Mouse (Mus musculus): Measurements from ENCODE around the gene Trafd1. TPM values are rescaled to one million over a fixed set of nuclear protein-coding genes. Genes with fewer than 3 reads are reported as not detected.

Trafd1 gene
- polyA plus RNA-seq (2014; fragmentation: Nextera tagmentation; extraction: Ambion mirVana): 78.5 and 84.6 TPM in 2 replicates

- ATAC-seq (replicated peaks; ENCODE audit: low FRiP score): peak; percentile 96
These were observed at the start of gene Trafd1 for GRCm38 (mm10) chr5:121385461-121386119. TSS of gene Trafd1 (minus strand) at chr5:121385632.

GRCm38 (mm10) chr5:121428954-121429353, 43.5 kb upstream of the Trafd1 start:
- Histone ChIP-seq H3K9me3 (ENCODE audit: control insufficient read depth, low read length) (no peaks in the 10 kb centered on the region), H3K36me3 (ENCODE audit: control insufficient read depth, insufficient read depth, low read length) (peaks cover 31% of the 10 kb centered on the region), H3K4me3 (ENCODE audit: low read depth, low read length) (no peak overlapping the region), H3K4me2 (ENCODE audit: low read depth, low read length, severe bottlenecking) (no peak overlapping the region), H3K4me1 (replicated peaks; ENCODE audit: control insufficient read depth, insufficient read depth, low read length) (no peaks in the 10 kb centered on the region), H3K9ac (ENCODE audit: low read length) (no peak overlapping the region), H3K27ac (ENCODE audit: low read depth, low read length) (no peak overlapping the region), H3K27me3 (ENCODE audit: control insufficient read depth, insufficient read depth, low read length) (no peaks in the 10 kb centered on the region)
- DNase-seq (ENCODE audit: low spot score) (no peak), ATAC-seq (replicated peaks; ENCODE audit: low FRiP score) (no peak)
- WGBS: 94% methylated on average over 3 of the region's 3 CpGs

More at GRCm38 (mm10) chr5:121385461-121386119, at the start of gene Trafd1:
- H3K27me3 ChIP-seq (ENCODE audit: control insufficient read depth, insufficient read depth, low read length): peaks cover 4% of the 10 kb centered on the region; the same call in 1 of the 2 replicates
- no peaks in the 10 kb centered on the region for H3K9me3 ChIP-seq (ENCODE audit: control insufficient read depth, low read length)
- peak within 1 kb of the TSS; percentile 67 for H3K4me2 ChIP-seq (ENCODE audit: low read depth, low read length, severe bottlenecking)
- peak; percentile 96 for DNase-seq (ENCODE audit: low spot score)
- peak within 1 kb of the TSS; percentile 77 for H3K9ac ChIP-seq (ENCODE audit: low read length)
- WGBS: under 1% methylated on average over 30 of the region's 45 CpGs
- H3K36me3 ChIP-seq (ENCODE audit: control insufficient read depth, insufficient read depth, low read length): peaks cover 5% of the 10 kb centered on the region; the same call in 1 of the 2 replicates
- H3K27ac ChIP-seq (ENCODE audit: low read depth, low read length): peak within 1 kb of the TSS; percentile 46; the same call in 1 of the 2 replicates
- H3K4me1 ChIP-seq (replicated peaks; ENCODE audit: control insufficient read depth, insufficient read depth, low read length): peaks cover 8% of the 10 kb centered on the region; the same call in 1 of the 2 replicates
- H3K4me3 ChIP-seq (ENCODE audit: low read depth, low read length): peak within 1 kb of the TSS; percentile 75

GRCm38 (mm10) chr5:121423297-121423696, 37.9 kb upstream of the Trafd1 start:
- 90% methylated on average over 10 of the region's 10 CpGs for WGBS
- ATAC-seq (replicated peaks; ENCODE audit: low FRiP score): no peak
- Histone ChIP-seq H3K4me1 (replicated peaks; ENCODE audit: control insufficient read depth, insufficient read depth, low read length) (no peaks in the 10 kb centered on the region), H3K9ac (ENCODE audit: low read length) (no peak overlapping the region), H3K9me3 (ENCODE audit: control insufficient read depth, low read length) (no peaks in the 10 kb centered on the region), H3K36me3 (ENCODE audit: control insufficient read depth, insufficient read depth, low read length) (peaks cover 19% of the 10 kb centered on the region), H3K4me2 (ENCODE audit: low read depth, low read length, severe bottlenecking) (no peak overlapping the region), H3K27me3 (ENCODE audit: control insufficient read depth, insufficient read depth, low read length) (no peaks in the 10 kb centered on the region), H3K27ac (ENCODE audit: low read depth, low read length) (no peak overlapping the region), H3K4me3 (ENCODE audit: low read depth, low read length) (no peak overlapping the region)
- no peak for DNase-seq (ENCODE audit: low spot score)

GRCm38 (mm10) chr5:121422787-121423186, 37.4 kb upstream of the Trafd1 start:
- Histone ChIP-seq H3K27me3 (ENCODE audit: control insufficient read depth, insufficient read depth, low read length) (no peaks in the 10 kb centered on the region), H3K4me1 (replicated peaks; ENCODE audit: control insufficient read depth, insufficient read depth, low read length) (no peaks in the 10 kb centered on the region)
- ATAC-seq (replicated peaks; ENCODE audit: low FRiP score): no peak

GRCm38 (mm10) chr5:121420721-121421120, 35.3 kb upstream of the Trafd1 start:
- no peaks in the 10 kb centered on the region for H3K4me1 ChIP-seq (replicated peaks; ENCODE audit: control insufficient read depth, insufficient read depth, low read length)
- no peak overlapping the region for H3K4me3 ChIP-seq (ENCODE audit: low read depth, low read length)
- H3K27ac ChIP-seq (ENCODE audit: low read depth, low read length): no peak overlapping the region
- no peak overlapping the region for H3K4me2 ChIP-seq (ENCODE audit: low read depth, low read length, severe bottlenecking)
- ATAC-seq (replicated peaks; ENCODE audit: low FRiP score): no peak
- WGBS: 92% methylated on average over 9 of the region's 9 CpGs
- H3K36me3 ChIP-seq (ENCODE audit: control insufficient read depth, insufficient read depth, low read length): peaks cover 22% of the 10 kb centered on the region
- no peak for DNase-seq (ENCODE audit: low spot score)
- no peaks in the 10 kb centered on the region for H3K9me3 ChIP-seq (ENCODE audit: control insufficient read depth, low read length)
- no peaks in the 10 kb centered on the region for H3K27me3 ChIP-seq (ENCODE audit: control insufficient read depth, insufficient read depth, low read length)
- H3K9ac ChIP-seq (ENCODE audit: low read length): no peak overlapping the region

More at GRCm38 (mm10) chr5:121422787-121423186, 37.4 kb upstream of the Trafd1 start:
- H3K4me3 ChIP-seq (ENCODE audit: low read depth, low read length): no peak overlapping the region
- no peak for DNase-seq (ENCODE audit: low spot score)
- H3K4me2 ChIP-seq (ENCODE audit: low read depth, low read length, severe bottlenecking): no peak overlapping the region
- 96% methylated on average over 6 of the region's 6 CpGs for WGBS
- no peak overlapping the region for H3K27ac ChIP-seq (ENCODE audit: low read depth, low read length)
- H3K36me3 ChIP-seq (ENCODE audit: control insufficient read depth, insufficient read depth, low read length): peaks cover 22% of the 10 kb centered on the region
- H3K9me3 ChIP-seq (ENCODE audit: control insufficient read depth, low read length): no peaks in the 10 kb centered on the region
- H3K9ac ChIP-seq (ENCODE audit: low read length): no peak overlapping the region

GRCm38 (mm10) chr5:121410975-121411374, 25.5 kb upstream of the Trafd1 start:
- H3K27ac ChIP-seq (ENCODE audit: low read depth, low read length): no peak overlapping the region
- no peak overlapping the region for H3K9ac ChIP-seq (ENCODE audit: low read length)
- H3K36me3 ChIP-seq (ENCODE audit: control insufficient read depth, insufficient read depth, low read length): peaks cover 6% of the 10 kb centered on the region; the same call in 1 of the 2 replicates
- DNase-seq (ENCODE audit: low spot score): no peak
- H3K9me3 ChIP-seq (ENCODE audit: control insufficient read depth, low read length): no peaks in the 10 kb centered on the region
- no peak overlapping the region for H3K4me2 ChIP-seq (ENCODE audit: low read depth, low read length, severe bottlenecking)
- no peak overlapping the region for H3K4me3 ChIP-seq (ENCODE audit: low read depth, low read length)
- 95% methylated on average over 4 of the region's 4 CpGs for WGBS
- H3K27me3 ChIP-seq (ENCODE audit: control insufficient read depth, insufficient read depth, low read length): no peaks in the 10 kb centered on the region
- H3K4me1 ChIP-seq (replicated peaks; ENCODE audit: control insufficient read depth, insufficient read depth, low read length): no peaks in the 10 kb centered on the region
- no peak for ATAC-seq (replicated peaks; ENCODE audit: low FRiP score)

- Histone ChIP-seq H3K36me3 (ENCODE audit: control insufficient read depth, insufficient read depth, low read length) (no peaks in the 10 kb centered on the region; the same call in 1 of the 2 replicates), H3K9ac (ENCODE audit: low read length) (no peak overlapping the region), H3K4me2 (ENCODE audit: low read depth, low read length, severe bottlenecking) (no peak overlapping the region), H3K27ac (ENCODE audit: low read depth, low read length) (no peak overlapping the region), H3K27me3 (ENCODE audit: control insufficient read depth, insufficient read depth, low read length) (no peaks in the 10 kb centered on the region), H3K4me3 (ENCODE audit: low read depth, low read length) (no peak overlapping the region), H3K9me3 (ENCODE audit: control insufficient read depth, low read length) (no peaks in the 10 kb centered on the region), H3K4me1 (replicated peaks; ENCODE audit: control insufficient read depth, insufficient read depth, low read length) (no peaks in the 10 kb centered on the region)
- WGBS: 95% methylated on average over 8 of the region's 8 CpGs
- no peak for ATAC-seq (replicated peaks; ENCODE audit: low FRiP score)
- no peak for DNase-seq (ENCODE audit: low spot score)
These were observed 22.4 kb upstream of the Trafd1 start for GRCm38 (mm10) chr5:121407856-121408255.

GRCm38 (mm10) chr5:121400849-121401248, 15.4 kb upstream of the Trafd1 start:
- DNase-seq (ENCODE audit: low spot score): no peak
- Histone ChIP-seq H3K27me3 (ENCODE audit: control insufficient read depth, insufficient read depth, low read length) (no peaks in the 10 kb centered on the region), H3K4me2 (ENCODE audit: low read depth, low read length, severe bottlenecking) (no peak overlapping the region), H3K36me3 (ENCODE audit: control insufficient read depth, insufficient read depth, low read length) (no peaks in the 10 kb centered on the region), H3K4me3 (ENCODE audit: low read depth, low read length) (no peak overlapping the region), H3K27ac (ENCODE audit: low read depth, low read length) (no peak overlapping the region), H3K4me1 (replicated peaks; ENCODE audit: control insufficient read depth, insufficient read depth, low read length) (0 out of 2 replicates have a peak, but pooled peaks cover 2% of the 10 kb centered on the region), H3K9me3 (ENCODE audit: control insufficient read depth, low read length) (no peaks in the 10 kb centered on the region), H3K9ac (ENCODE audit: low read length) (no peak overlapping the region)
- WGBS: 89% methylated on average over 5 of the region's 5 CpGs
- ATAC-seq (replicated peaks; ENCODE audit: low FRiP score): no peak

GRCm38 (mm10) chr5:121400064-121400463, 14.6 kb upstream of the Trafd1 start:
- Histone ChIP-seq H3K36me3 (ENCODE audit: control insufficient read depth, insufficient read depth, low read length) (no peaks in the 10 kb centered on the region), H3K4me3 (ENCODE audit: low read depth, low read length) (no peak overlapping the region), H3K4me2 (ENCODE audit: low read depth, low read length, severe bottlenecking) (no peak overlapping the region), H3K4me1 (replicated peaks; ENCODE audit: control insufficient read depth, insufficient read depth, low read length) (0 out of 2 replicates have a peak, but pooled peaks cover 2% of the 10 kb centered on the region), H3K27me3 (ENCODE audit: control insufficient read depth, insufficient read depth, low read length) (no peaks in the 10 kb centered on the region), H3K9me3 (ENCODE audit: control insufficient read depth, low read length) (no peaks in the 10 kb centered on the region), H3K27ac (ENCODE audit: low read depth, low read length) (no peak overlapping the region), H3K9ac (ENCODE audit: low read length) (no peak overlapping the region)
- no peak for ATAC-seq (replicated peaks; ENCODE audit: low FRiP score)
- WGBS: 83% methylated on average over 5 of the region's 5 CpGs
- no peak for DNase-seq (ENCODE audit: low spot score)

Data from forebrain, embryonic 11.5 days (tissue).